Mouse (Mus musculus) intestine, embryonic 14.5 days (tissue): ENCODE measurements around the gene Hpcal1. TPM values are rescaled to one million over a fixed set of nuclear protein-coding genes. Genes with fewer than 3 reads are reported as not detected.

Experiments
- ATAC-seq: fragments of 200-750 bp; cut with Nextera tagmentation; replicated peaks from 2 replicates; pipeline ENCODE4 v1.8.0; 2017; ENCODE audit warnings: low read depth, moderate number of reproducible peaks, moderate TSS enrichment, moderate library complexity; ENCODE audit not compliant: low FRiP score, low TSS enrichment
- DNase-seq: peaks from one replicate; pipeline ENCODE4 v3.0.0-alpha.2; 2018; ENCODE audit warnings: low spot score
- H3K27ac ChIP-seq: fragments of 300-500 bp; sonication (generic); 2 replicates; pipeline ENCODE4 v1.5.1; 2014; ENCODE audit warnings: low read depth, mild to moderate bottlenecking, control low read depth
- H3K27me3 ChIP-seq: fragments of 300-500 bp; sonication (generic); replicated peaks from 2 replicates; pipeline ENCODE4 v1.6.1; 2014; ENCODE audit warnings: low read length, control low read depth; ENCODE audit not compliant: control insufficient read depth, insufficient read depth
- H3K36me3 ChIP-seq: fragments of 300-500 bp; sonication (generic); 2 replicates; pipeline ENCODE4 v1.6.1; 2014; ENCODE audit warnings: low read length, control low read depth; ENCODE audit not compliant: control insufficient read depth, insufficient read depth
- H3K4me1 ChIP-seq: fragments of 300-500 bp; sonication (generic); replicated peaks from 2 replicates; pipeline ENCODE4 v1.6.1; 2014; ENCODE audit warnings: low read length, control low read depth, mixed read lengths; ENCODE audit not compliant: control insufficient read depth, insufficient read depth
- H3K4me2 ChIP-seq: fragments of 300-500 bp; sonication (generic); 2 replicates; pipeline ENCODE4 v1.6.1; 2014; ENCODE audit warnings: low read length
- H3K4me3 ChIP-seq: fragments of 300-500 bp; sonication (generic); 2 replicates; pipeline ENCODE4 v1.5.1; 2014; ENCODE audit warnings: low read depth, low read length, control low read depth, mixed read lengths
- H3K9ac ChIP-seq: fragments of 300-500 bp; sonication (generic); 2 replicates; pipeline ENCODE4 v1.6.1; 2014; ENCODE audit warnings: mild to moderate bottlenecking, low read length
- H3K9me3 ChIP-seq: fragments of 300-500 bp; sonication (generic); 2 replicates; pipeline ENCODE4 v1.6.1; 2016; ENCODE audit warnings: low read length, control low read depth; ENCODE audit not compliant: control insufficient read depth
- WGBS: fragments of 180-500 bp; shearing (Covaris S2); extraction: QIAGEN DNeasy Blood & Tissue Kit; methylation state at CpG from one replicate; pipeline ENCODE4 v1.1.7; 2014; 5-methylcytosine and 5-hydroxymethylcytosine counted together
- polyA plus RNA-seq: library from polyadenylated mRNA; unstranded; fragments of >200 nt; fragmentation: Nextera tagmentation; extraction: Ambion mirVana; gene quantifications from 2 replicates; pipeline ENCODE4 v1.2.1, GENCODE M21; 2014

Gene Hpcal1
- polyA plus RNA-seq, 1 experiment from 2014 or later = 48.6 TPM

GRCm38 (mm10) chr12:17715720-17716478 lies 25.2 kb downstream of the Hpcal1 start:
- ATAC-seq = no peak
- no peak overlapping the region for H3K27ac ChIP-seq
- no peak overlapping the region for H3K4me3 ChIP-seq
- H3K36me3 ChIP-seq = no peaks in the 10 kb centered on the region
- no peak for DNase-seq
- no peak overlapping the region for H3K9ac ChIP-seq
- no peaks in the 10 kb centered on the region for H3K27me3 ChIP-seq
- peaks cover 5% of the 10 kb centered on the region; the same call in 1 of the 2 replicates for H3K4me1 ChIP-seq
- no peaks in the 10 kb centered on the region for H3K9me3 ChIP-seq
- WGBS = 91% methylated on average over 4 of the region's 4 CpGs
- H3K4me2 ChIP-seq = no peak overlapping the region

DNA sequence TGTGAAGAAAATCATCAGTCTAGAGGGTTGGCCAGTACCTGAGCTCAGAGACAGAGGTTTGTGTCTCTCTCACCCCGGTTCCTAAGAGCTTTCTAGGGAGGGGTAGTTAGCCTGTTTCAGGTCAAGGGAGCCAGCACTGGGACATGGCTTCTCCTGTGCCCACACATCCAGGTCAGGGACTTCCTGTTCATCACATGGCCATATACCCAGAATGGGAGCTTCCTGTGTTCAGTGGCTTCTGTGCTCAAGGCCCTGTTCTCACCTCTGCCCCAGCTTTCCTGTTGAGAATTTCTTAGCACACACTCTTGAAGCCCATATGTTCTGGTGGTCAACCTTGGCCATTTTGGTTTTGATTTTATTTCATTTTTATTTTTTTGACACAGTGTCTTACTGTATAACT lies 26.6 kb downstream of the Hpcal1 start:
- Histone ChIP-seq H3K4me2 (no peak overlapping the region), H3K27me3 (no peaks in the 10 kb centered on the region), H3K4me1 (0 out of 2 replicates have a peak, but pooled peaks cover under 1% of the 10 kb centered on the region), H3K9ac (no peak overlapping the region), H3K4me3 (no peak overlapping the region), H3K9me3 (no peaks in the 10 kb centered on the region), H3K36me3 (no peaks in the 10 kb centered on the region), H3K27ac (no peak overlapping the region)
- no peak for ATAC-seq
- DNase-seq = no peak
- 86% methylated on average over 1 of the region's 1 CpGs for WGBS

DNA sequence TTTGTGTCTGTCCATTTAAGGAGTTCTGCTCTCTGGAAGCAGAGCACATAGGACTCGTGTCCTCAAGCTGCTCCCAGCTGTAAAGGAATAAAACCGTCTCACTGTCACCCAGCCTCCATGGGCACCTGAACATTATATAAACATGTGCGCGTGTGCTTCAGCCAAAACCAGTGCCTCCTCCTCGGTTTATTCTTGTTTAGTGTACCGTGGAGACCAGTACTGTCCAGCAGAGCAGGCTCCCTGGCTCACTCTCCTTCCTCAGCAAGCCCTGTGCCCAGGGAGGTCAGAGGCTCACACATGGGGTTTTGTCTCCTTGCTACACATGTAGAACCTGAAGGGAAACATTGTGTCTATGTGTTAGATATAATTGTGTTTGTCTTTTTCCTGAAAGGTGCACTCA lies 27.5 kb downstream of the Hpcal1 start:
- Histone ChIP-seq H3K9me3 (no peaks in the 10 kb centered on the region), H3K4me2 (no peak overlapping the region), H3K27ac (no peak overlapping the region), H3K27me3 (no peaks in the 10 kb centered on the region), H3K9ac (no peak overlapping the region), H3K36me3 (no peaks in the 10 kb centered on the region), H3K4me3 (no peak overlapping the region), H3K4me1 (no peaks in the 10 kb centered on the region)
- 40% methylated on average over 6 of the region's 6 CpGs for WGBS
- DNase-seq (no peak), ATAC-seq (no peak)

DNA sequence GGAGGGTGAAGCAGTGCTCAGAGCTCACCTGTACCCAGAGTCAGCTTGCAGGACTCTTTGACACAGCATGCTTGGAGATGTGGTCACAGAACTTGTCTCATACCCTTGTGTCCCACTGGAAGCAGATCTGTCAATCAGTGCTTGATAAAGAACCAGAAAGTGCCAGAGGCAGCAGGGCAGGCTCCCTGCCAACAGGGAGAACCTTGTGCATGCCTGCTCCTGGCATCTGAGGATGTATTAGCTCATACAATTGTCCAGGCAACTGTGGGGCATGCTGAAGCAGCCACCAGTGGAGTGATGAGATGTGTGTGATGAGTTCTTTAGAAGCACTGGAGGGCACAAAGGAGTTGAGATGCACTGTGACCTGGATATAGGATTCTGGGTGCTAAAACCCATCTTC lies 30.4 kb downstream of the Hpcal1 start:
- Histone ChIP-seq H3K4me2 (no peak overlapping the region), H3K27ac (no peak overlapping the region), H3K36me3 (no peaks in the 10 kb centered on the region), H3K27me3 (no peaks in the 10 kb centered on the region), H3K9ac (no peak overlapping the region), H3K4me3 (no peak overlapping the region), H3K4me1 (no peaks in the 10 kb centered on the region; the same call in 1 of the 2 replicates), H3K9me3 (no peaks in the 10 kb centered on the region)
- DNase-seq (no peak), ATAC-seq (no peak)

DNA sequence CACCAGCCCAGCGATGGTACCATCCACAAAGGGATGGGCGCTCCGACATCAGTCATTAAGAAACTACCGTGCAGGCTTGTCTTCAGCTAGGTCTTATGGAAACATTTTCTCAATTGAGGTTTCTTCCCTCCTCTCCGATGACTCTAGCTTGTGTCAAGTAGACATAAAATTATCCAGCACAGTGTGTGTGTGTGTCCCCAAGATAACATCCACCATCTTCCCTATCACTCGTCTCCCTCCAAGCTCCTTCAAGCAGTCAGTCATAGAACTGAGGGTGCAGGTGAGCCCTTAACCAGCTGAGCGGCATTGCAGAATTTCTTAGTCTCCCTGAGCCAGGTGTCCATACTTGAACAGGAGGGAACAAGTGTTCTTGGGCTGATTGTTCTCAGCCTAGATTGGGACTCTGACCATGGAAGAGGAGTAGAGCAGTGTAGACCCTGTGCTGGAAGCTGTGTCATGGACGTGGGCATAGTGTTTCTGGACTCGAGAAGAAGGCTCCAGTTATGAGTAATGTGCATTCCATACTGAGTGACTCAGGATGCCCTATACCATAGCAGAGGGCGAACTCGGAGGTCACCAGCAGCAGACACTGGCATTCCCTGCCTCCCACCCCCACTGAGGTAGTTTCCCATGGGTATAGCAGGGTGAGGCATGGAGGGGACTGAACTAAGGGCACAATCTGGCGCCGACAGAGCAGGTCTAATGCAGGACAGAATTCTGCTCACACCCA lies 32.0 kb downstream of the Hpcal1 start:
- no peaks in the 10 kb centered on the region for H3K9me3 ChIP-seq
- no peak for DNase-seq
- WGBS = 89% methylated on average over 13 of the region's 13 CpGs
- no peak overlapping the region for H3K9ac ChIP-seq
- no peaks in the 10 kb centered on the region for H3K27me3 ChIP-seq
- no peaks in the 10 kb centered on the region for H3K36me3 ChIP-seq
- no peak overlapping the region for H3K4me2 ChIP-seq
- no peak overlapping the region for H3K4me3 ChIP-seq
- no peak for ATAC-seq
- no peak overlapping the region for H3K27ac ChIP-seq
- H3K4me1 ChIP-seq = peaks cover 11% of the 10 kb centered on the region

GRCm38 (mm10) chr12:17723182-17723570 lies 32.5 kb downstream of the Hpcal1 start:
- Histone ChIP-seq H3K4me2 (no peak overlapping the region), H3K27me3 (no peaks in the 10 kb centered on the region), H3K9ac (no peak overlapping the region), H3K9me3 (no peaks in the 10 kb centered on the region), H3K4me1 (peaks cover 13% of the 10 kb centered on the region), H3K27ac (no peak overlapping the region), H3K36me3 (no peaks in the 10 kb centered on the region), H3K4me3 (no peak overlapping the region)
- ATAC-seq (no peak), DNase-seq (no peak)
- 83% methylated on average over 1 of the region's 1 CpGs for WGBS

- ATAC-seq (no peak), DNase-seq (no peak)
- peak overlapping the region; percentile 30; the same call in 1 of the 2 replicates for H3K27ac ChIP-seq
- 34% methylated on average over 6 of the region's 6 CpGs for WGBS
- no peaks in the 10 kb centered on the region for H3K27me3 ChIP-seq
- H3K4me3 ChIP-seq = no peak overlapping the region
- no peaks in the 10 kb centered on the region for H3K36me3 ChIP-seq
- H3K9ac ChIP-seq = no peak overlapping the region
- no peaks in the 10 kb centered on the region for H3K9me3 ChIP-seq
- no peak overlapping the region for H3K4me2 ChIP-seq
- H3K4me1 ChIP-seq = peaks cover 13% of the 10 kb centered on the region
Observed at GRCm38 (mm10) chr12:17723999-17724398, 33.3 kb downstream of the Hpcal1 start.

DNA sequence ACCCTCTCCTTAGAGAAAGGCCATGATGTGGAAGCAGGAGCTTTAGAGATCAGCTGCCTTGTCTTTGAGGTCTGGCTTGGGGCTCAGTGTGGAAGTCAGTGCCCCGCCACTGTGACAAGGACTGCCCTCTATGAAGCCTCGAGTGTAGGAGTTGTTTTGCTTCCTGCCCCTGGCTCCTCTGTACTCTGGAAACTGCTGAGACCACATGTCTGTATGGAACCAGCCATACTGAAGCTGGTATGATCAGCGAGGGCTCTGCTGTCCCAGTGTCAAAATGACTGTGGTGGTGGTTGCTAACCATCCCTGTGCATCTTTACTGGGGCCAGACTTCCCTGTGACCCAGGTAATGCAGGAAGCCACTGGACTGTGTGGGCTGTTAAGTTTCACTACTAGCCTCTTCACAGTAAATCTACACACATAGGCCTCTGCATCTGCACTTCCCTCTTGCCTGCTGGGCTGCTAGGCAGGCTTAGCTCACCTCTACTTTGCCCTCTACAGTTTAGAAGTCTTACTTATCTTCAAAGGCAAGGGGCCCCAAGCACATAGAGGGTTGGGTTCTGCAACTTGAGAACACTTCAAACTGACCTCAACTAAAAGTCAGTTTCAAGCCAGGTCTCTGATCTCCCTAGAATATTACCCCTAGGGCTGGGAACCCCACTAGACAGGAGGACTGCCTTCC lies 33.9 kb downstream of the Hpcal1 start:
- no peak for DNase-seq

More for the DNA sequence above, 33.9 kb downstream of the Hpcal1 start:
- WGBS = 50% methylated on average over 3 of the region's 3 CpGs
- no peaks in the 10 kb centered on the region for H3K27me3 ChIP-seq
- H3K27ac ChIP-seq = peak overlapping the region; percentile 30; the same call in 1 of the 2 replicates
- no peak overlapping the region for H3K9ac ChIP-seq
- no peak overlapping the region for H3K4me3 ChIP-seq
- H3K4me1 ChIP-seq = peaks cover 13% of the 10 kb centered on the region
- peak; percentile 68 for ATAC-seq
- H3K9me3 ChIP-seq = no peaks in the 10 kb centered on the region
- no peaks in the 10 kb centered on the region for H3K36me3 ChIP-seq
- no peak overlapping the region for H3K4me2 ChIP-seq
